Mouse (Mus musculus): ENCODE results near the gene Dlgap1.
A peak's percentile ranks its signal among the peaks of the same experiment; 100 is the strongest.

The Dlgap1 gene

GRCm38 (mm10) chr17:70339821-70340220, 370.9 kb downstream of the Dlgap1 start:
- DNase-seq (ENCODE audit: low spot score in 2 of 2), result no peak

- DNase-seq (ENCODE audit: low spot score in 2 of 2), result no peak
These were observed 372.4 kb downstream of the Dlgap1 start for GRCm38 (mm10) chr17:70341230-70341629.

- peak; percentile 45 to 58 for DNase-seq (ENCODE audit: low spot score in 2 of 2)
These were observed 373.0 kb downstream of the Dlgap1 start for GRCm38 (mm10) chr17:70341920-70342319.

GRCm38 (mm10) chr17:70347403-70347802, 378.5 kb downstream of the Dlgap1 start:
- DNase-seq (ENCODE audit: low spot score in 2 of 2), result no peak

GRCm38 (mm10) chr17:70363561-70363960, 394.7 kb downstream of the Dlgap1 start:
- peak; percentile 59 to 74 for DNase-seq (ENCODE audit: low spot score in 2 of 2)

GRCm38 (mm10) chr17:70363971-70364370, 395.1 kb downstream of the Dlgap1 start:
- no peak for DNase-seq (ENCODE audit: low spot score in 2 of 2)

GRCm38 (mm10) chr17:70369124-70369523, 400.3 kb downstream of the Dlgap1 start:
- DNase-seq (ENCODE audit: low spot score in 2 of 2), result no peak

- DNase-seq (ENCODE audit: low spot score in 2 of 2), result peak; percentile 47 to 64
These were observed 408.1 kb downstream of the Dlgap1 start for GRCm38 (mm10) chr17:70377020-70377419.

GRCm38 (mm10) chr17:70388447-70388846, 419.6 kb downstream of the Dlgap1 start:
- no peak for DNase-seq (ENCODE audit: low spot score in 2 of 2)

- no peak for DNase-seq (ENCODE audit: low spot score in 2 of 2)
These were observed 428.3 kb downstream of the Dlgap1 start for GRCm38 (mm10) chr17:70397220-70397619.

GRCm38 (mm10) chr17:70397708-70398107, 428.8 kb downstream of the Dlgap1 start:
- DNase-seq (ENCODE audit: low spot score in 2 of 2), result no peak

- no peak for DNase-seq (ENCODE audit: low spot score in 2 of 2)
These were observed 433.0 kb downstream of the Dlgap1 start for GRCm38 (mm10) chr17:70401909-70402308.

- DNase-seq (ENCODE audit: low spot score in 2 of 2), result no peak
These were observed 434.9 kb downstream of the Dlgap1 start for GRCm38 (mm10) chr17:70403750-70404149.

GRCm38 (mm10) chr17:70414202-70414601, 445.3 kb downstream of the Dlgap1 start:
- no peak for DNase-seq (ENCODE audit: low spot score in 2 of 2)

- no peak for DNase-seq (ENCODE audit: low spot score in 2 of 2)
These were observed 459.0 kb downstream of the Dlgap1 start for GRCm38 (mm10) chr17:70427866-70428265.

GRCm38 (mm10) chr17:70429746-70430451, 461.0 kb downstream of the Dlgap1 start:
- DNase-seq (ENCODE audit: low spot score in 2 of 2), result peak; percentile 86 to 91

- peak; percentile 65 to 78 for DNase-seq (ENCODE audit: low spot score in 2 of 2)
These were observed 461.5 kb downstream of the Dlgap1 start for GRCm38 (mm10) chr17:70430452-70430787.

- no peak for DNase-seq (ENCODE audit: low spot score in 2 of 2)
These were observed 464.0 kb downstream of the Dlgap1 start for GRCm38 (mm10) chr17:70432834-70433233.

GRCm38 (mm10) chr17:70434549-70434948, 465.7 kb downstream of the Dlgap1 start:
- no peak for DNase-seq (ENCODE audit: low spot score in 2 of 2)

- no peak for DNase-seq (ENCODE audit: low spot score in 2 of 2)
These were observed 466.7 kb downstream of the Dlgap1 start for GRCm38 (mm10) chr17:70435612-70436011.

GRCm38 (mm10) chr17:70437229-70437628, 468.4 kb downstream of the Dlgap1 start:
- DNase-seq (ENCODE audit: low spot score in 2 of 2), result no peak

- peak; percentile 65 to 69 for DNase-seq (ENCODE audit: low spot score in 2 of 2)
These were observed 474.1 kb downstream of the Dlgap1 start for GRCm38 (mm10) chr17:70442976-70443375.

GRCm38 (mm10) chr17:70446451-70446850, 477.6 kb downstream of the Dlgap1 start:
- peak; percentile 87 to 88 for DNase-seq (ENCODE audit: low spot score in 2 of 2)

- no peak for DNase-seq (ENCODE audit: low spot score in 2 of 2)
These were observed 486.2 kb downstream of the Dlgap1 start for GRCm38 (mm10) chr17:70455036-70455435.
